20 mouse cellular contexts compared by ENCODE assay signal in genomic region chr12:40200484-40201235, GRCm38 (mm10). TPM values are rescaled to one million over a fixed set of nuclear protein-coding genes. Genes with fewer than 3 reads are reported as not detected.
DNase-seq lines count a peak whose midpoint lies in the region; ATAC-seq lines count a peak whose summit lies in the region.
"Had no signal": no experiment of that assay in that cellular context is flagged by ENCODE, and none has a peak within 500 bp of the region (broad histone marks: within the 10 kb centered on the region; RNA-seq: fewer than 3 reads in every experiment).

No protein-coding gene starts in this region.

- intact Hi-C loops in heart, postnatal 10 days (cut with DNase I) = no loop called here

- ATAC-seq in forebrain, embryonic 13.5 days = peak; percentile 13; the same call in 1 of the 2 replicates
- no peak for ATAC-seq in heart, embryonic 14.5 days (ENCODE audit: insufficient number of reproducible peaks, insufficient read depth, low FRiP score, low read depth)

- no peak for DNase-seq in forebrain, embryonic 10.5 days (ENCODE audit: extremely low spot score, low spot score)
- DNase-seq in heart, postnatal 10 days = no peak
- DNase-seq in lung, postnatal 36 days = peak; percentile 59
- DNase-seq in lung, postnatal 14 days = no peak
- peak; percentile 21 for DNase-seq in induced T-regulatory cell, adult 2 months (ENCODE audit: low read depth)
- no peak for DNase-seq in Muller cell, postnatal 12 days (ENCODE audit: inconsistent ontology term)

- WGBS in forebrain, embryonic 13.5 days = 93% methylated on average over 6 of the region's 6 CpGs
- WGBS in forebrain, embryonic 10.5 days = 93% methylated on average over 6 of the region's 6 CpGs
- WGBS in heart, embryonic 14.5 days = 87% methylated on average over 6 of the region's 6 CpGs

- H3K27ac ChIP-seq in forebrain, embryonic 13.5 days = no peak overlapping the region
- no peak overlapping the region for H3K27ac ChIP-seq in forebrain, embryonic 10.5 days
- no peak overlapping the region for H3K27ac ChIP-seq in heart, embryonic 14.5 days (replicated peaks in 1 of 2; ENCODE audit: control insufficient read depth in 1 of 2, insufficient read depth in 1 of 2, low read depth in 2 of 2, low read length in 2 of 2)
- H3K27ac ChIP-seq: embryonic facial prominence, embryonic 15.5 days; hindbrain, embryonic 12.5 days had no signal

- H3K27me3 ChIP-seq in forebrain, embryonic 13.5 days = no peaks in the 10 kb centered on the region
- no peaks in the 10 kb centered on the region for H3K27me3 ChIP-seq in forebrain, embryonic 10.5 days (ENCODE audit: poor library complexity, severe bottlenecking)
- no peaks in the 10 kb centered on the region for H3K27me3 ChIP-seq in heart, embryonic 14.5 days (ENCODE audit: control insufficient read depth, insufficient read depth, low read length)
- H3K27me3 ChIP-seq: embryonic facial prominence, embryonic 15.5 days; heart, embryonic 12.5 days; hindbrain, embryonic 12.5 days had no signal

- H3K4me3 ChIP-seq in forebrain, embryonic 13.5 days = no peak overlapping the region
- H3K4me3 ChIP-seq in forebrain, embryonic 10.5 days = no peak overlapping the region
- no peak overlapping the region for H3K4me3 ChIP-seq in heart, embryonic 14.5 days (ENCODE audit: control insufficient read depth in 1 of 2, insufficient read depth in 1 of 2, low read depth in 1 of 2, low read length in 2 of 2)
- H3K4me3 ChIP-seq: embryonic facial prominence, embryonic 15.5 days; erythroblast, embryonic 14.5 days; hindbrain, embryonic 12.5 days had no signal

- H3K36me3 ChIP-seq in forebrain, embryonic 13.5 days (ENCODE audit: poor library complexity, severe bottlenecking) = peaks cover 35% of the 10 kb centered on the region
- H3K36me3 ChIP-seq in forebrain, embryonic 10.5 days (replicated peaks) = peaks cover 49% of the 10 kb centered on the region
- peaks cover 50% of the 10 kb centered on the region for H3K36me3 ChIP-seq in heart, embryonic 14.5 days (ENCODE audit: control insufficient read depth, insufficient read depth, low read length)

- H3K9ac ChIP-seq in forebrain, embryonic 13.5 days = no peak overlapping the region
- H3K9ac ChIP-seq in heart, embryonic 14.5 days (ENCODE audit: low read length) = no peak overlapping the region
- H3K9ac ChIP-seq: embryonic facial prominence, embryonic 15.5 days; heart, embryonic 12.5 days; hindbrain, embryonic 12.5 days had no signal

- H3K9me3 ChIP-seq in forebrain, embryonic 13.5 days (replicated peaks) = no peaks in the 10 kb centered on the region
- H3K9me3 ChIP-seq in forebrain, embryonic 10.5 days = no peaks in the 10 kb centered on the region
- H3K9me3 ChIP-seq in heart, embryonic 14.5 days (ENCODE audit: control insufficient read depth, low read length) = no peaks in the 10 kb centered on the region
- H3K9me3 ChIP-seq: embryonic facial prominence, embryonic 15.5 days; heart, embryonic 12.5 days; hindbrain, embryonic 12.5 days had no signal

- H3K4me2 ChIP-seq in forebrain, embryonic 13.5 days = no peak overlapping the region
- 0 out of 2 replicates have a peak overlapping the region, but pooled peaks have one; percentile 62 for H3K4me2 ChIP-seq in heart, embryonic 14.5 days (ENCODE audit: low read length)
- H3K4me2 ChIP-seq: embryonic facial prominence, embryonic 15.5 days; hindbrain, embryonic 12.5 days had no signal

- no peaks in the 10 kb centered on the region for H3K4me1 ChIP-seq in forebrain, embryonic 13.5 days
- H3K4me1 ChIP-seq in forebrain, embryonic 10.5 days = no peaks in the 10 kb centered on the region
- H3K4me1 ChIP-seq in heart, embryonic 14.5 days (ENCODE audit: control insufficient read depth in 2 of 2, insufficient read depth in 2 of 2, low read length in 2 of 2) = 0 out of 4 replicates have a peak, but pooled peaks cover 0 to 4% of the 10 kb centered on the region in 2 experiments
- H3K4me1 ChIP-seq: embryonic facial prominence, embryonic 15.5 days; hindbrain, embryonic 12.5 days had no signal

RNA-seq across cellular contexts. Expression of gene Lsmem1, which starts 1.4 kb away (rescaled TPM):
- polyA plus RNA-seq in forebrain, embryonic 13.5 days (2015; fragmentation: Nextera tagmentation; extraction: Ambion mirVana) = not detected in 2 replicates
- polyA plus RNA-seq in forebrain, embryonic 10.5 days (2016; fragmentation: Nextera tagmentation; extraction: Ambion mirVana) = not detected in 2 replicates
- 39.3 and 41.1 TPM in 2 replicates for polyA plus RNA-seq in heart, embryonic 14.5 days (2014; fragmentation: Nextera tagmentation; extraction: Ambion mirVana)
- total RNA-seq in heart, postnatal 10 days (2021) = 10 to 100 TPM; 23.1 to 35.6 TPM
- total RNA-seq: adrenal gland, postnatal 36 days; common myeloid progenitor, adult 5-6 weeks; granulocyte monocyte progenitor cell, adult 5-6 weeks had no signal
- polyA plus RNA-seq: CD4-positive, CD25-positive, alpha-beta regulatory T cell, adult 4 months; erythroblast, embryonic 14.5 days; forebrain, embryonic 11.5 days; forebrain, embryonic 16.5 days; hindbrain, embryonic 12.5 days; hindbrain, embryonic 16.5 days; intestine, embryonic 16.5 days had no signal

RNA-seq across cellular contexts. Expression of gene Ifrd1, which starts 47.6 kb away (rescaled TPM):
- polyA plus RNA-seq in forebrain, embryonic 13.5 days (2015; fragmentation: Nextera tagmentation; extraction: Ambion mirVana) = 183 and 186 TPM in 2 replicates
- polyA plus RNA-seq in forebrain, embryonic 10.5 days (2016; fragmentation: Nextera tagmentation; extraction: Ambion mirVana) = 124 and 138 TPM in 2 replicates
- polyA plus RNA-seq in heart, embryonic 14.5 days (2014; fragmentation: Nextera tagmentation; extraction: Ambion mirVana) = 93.7 and 95.7 TPM in 2 replicates
- total RNA-seq in heart, postnatal 10 days (2021) = 100 to 1,000 TPM; 110 to 126 TPM

Comparison
In these comparisons a context has a peak if more than half of its experiments do, and no peak if none do; other contexts are left out.
1. DNase-seq: peak in lung, postnatal 36 days (single experiment) and induced T-regulatory cell, adult 2 months (single experiment); none in forebrain, embryonic 10.5 days (single experiment), heart, postnatal 10 days (0 of 2), lung, postnatal 14 days (single experiment) and Muller cell, postnatal 12 days (single experiment).
2. RNA of gene Lsmem1, which starts 1.4 kb away (polyA plus RNA-seq): 39.3 to 41.1 TPM in heart, embryonic 14.5 days; not detected in forebrain, embryonic 10.5 days and not detected in forebrain, embryonic 13.5 days; every median in the first group is over 10 times any median in the second.